Mouse (Mus musculus): ENCODE measurements around the gene Morc4. TPM values are rescaled to one million over a fixed set of nuclear protein-coding genes. Genes with fewer than 3 reads are reported as not detected.

The Morc4 gene
- polyA plus RNA-seq (2017; shearing (Covaris generic)) = 0.11 TPM

GRCm38 (mm10) chrX:139870938-139871791 is at the start of gene Morc4:
Gene Morc4 (minus strand): TSS chrX:139871677.

GRCm38 (mm10) chrX:139800406-139800878 is 71.0 kb downstream of the Morc4 start, which contains the start of gene Cldn2:
Gene Cldn2 (plus strand): TSS chrX:139800828.

GRCm38 (mm10) chrX:139782278-139783044 is 89.0 kb downstream of the Morc4 start, which contains the start of gene Ripply1:
Gene Ripply1 (minus strand): TSS chrX:139782353.

Other genes starting within 250 kb of the Morc4 start
- gene Tbc1d8b, start 186.7 kb downstream of the Morc4 start, polyA plus RNA-seq (2017; shearing (Covaris generic)) = 11.8 TPM
- not detected for gene Gm15013, start 157.2 kb downstream of the Morc4 start, polyA plus RNA-seq (2017; shearing (Covaris generic))
- gene Ripply1, start 89.3 kb downstream of the Morc4 start, polyA plus RNA-seq (2017; shearing (Covaris generic)) = not detected
- not detected for gene Cldn2, start 70.8 kb downstream of the Morc4 start, polyA plus RNA-seq (2017; shearing (Covaris generic))
- 13.4 TPM for gene Rbm41, start 126.9 kb upstream of the Morc4 start, polyA plus RNA-seq (2017; shearing (Covaris generic))
- not detected for gene Nup62cl, start 191.0 kb upstream of the Morc4 start, polyA plus RNA-seq (2017; shearing (Covaris generic))
- not detected for gene Pih1h3b, start 191.2 kb upstream of the Morc4 start, polyA plus RNA-seq (2017; shearing (Covaris generic))

Data from activated CD4-positive, CD25-positive, alpha-beta regulatory T cell, adult 9 weeks (primary cell).